Mouse (Mus musculus): Measurements from ENCODE around the gene B4galnt3. TPM values are rescaled to one million over a fixed set of nuclear protein-coding genes. Genes with fewer than 3 reads are reported as not detected.

The B4galnt3 gene
- polyA plus RNA-seq, 1 experiment: not detected

- Histone ChIP-seq H3K4me3 (ENCODE audit: insufficient read depth, low read length) (no peak overlapping the region), H3K4me1 (ENCODE audit: control insufficient read depth, insufficient read depth, low read length) (no peaks in the 10 kb centered on the region), H3K27ac (ENCODE audit: insufficient read depth, low read length) (no peak overlapping the region)
- TF ChIP-seq POLR2A (IDR thresholded peaks at IDR 0.05; ENCODE audit: low read depth, low read length): no peak
- TF ChIP-seq CTCF (IDR thresholded peaks at IDR 0.05; ENCODE audit: borderline replicate concordance, insufficient read depth, low read length): no peak
Observed at GRCm38 (mm10) chr6:120167574-120167973, 126.8 kb downstream of the B4galnt3 start.

DNA sequence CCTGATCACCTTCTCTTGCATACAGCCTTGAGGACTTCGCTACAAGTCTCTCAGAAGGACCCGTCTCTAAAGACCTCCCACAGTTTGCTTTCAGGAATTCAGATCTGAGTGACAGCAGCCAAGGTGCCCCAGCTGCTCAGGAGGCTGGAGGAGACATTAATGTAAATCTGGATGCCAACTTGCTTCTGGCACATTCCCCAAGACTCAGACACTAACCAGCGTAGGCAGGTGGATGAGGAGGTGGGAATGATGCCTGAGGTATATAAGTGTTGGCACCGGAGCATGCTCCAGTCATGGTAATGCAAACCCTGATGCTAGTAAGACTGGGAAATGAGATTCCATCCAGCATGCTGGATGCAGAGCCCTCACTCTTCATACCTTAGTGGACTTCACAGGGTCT lies 129.6 kb downstream of the B4galnt3 start:
- Histone ChIP-seq H3K4me3 (ENCODE audit: insufficient read depth, low read length) (no peak overlapping the region), H3K4me1 (ENCODE audit: control insufficient read depth, insufficient read depth, low read length) (no peaks in the 10 kb centered on the region), H3K27ac (ENCODE audit: insufficient read depth, low read length) (no peak overlapping the region)
- TF ChIP-seq POLR2A (IDR thresholded peaks at IDR 0.05; ENCODE audit: low read depth, low read length) (no peak), CTCF (IDR thresholded peaks at IDR 0.05; ENCODE audit: borderline replicate concordance, insufficient read depth, low read length) (no peak)

DNA sequence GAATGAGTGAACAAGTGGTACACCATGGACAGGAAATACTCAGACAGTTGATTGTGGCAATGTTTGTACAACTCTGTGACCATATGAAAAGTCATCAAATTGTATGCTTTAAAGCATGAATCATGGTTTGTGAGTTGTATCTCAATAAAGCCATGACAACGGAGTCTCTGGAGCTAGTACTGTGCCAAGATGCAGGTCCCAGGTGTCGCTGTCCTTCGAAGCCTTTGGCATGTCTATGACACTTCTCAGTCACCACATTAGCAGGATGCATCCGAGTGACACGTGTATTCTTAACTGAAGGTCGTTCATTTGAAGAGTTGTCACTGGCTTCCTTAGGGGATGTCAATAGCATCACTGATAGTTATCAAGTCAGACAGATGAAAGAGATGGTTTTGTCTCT lies 131.4 kb downstream of the B4galnt3 start:
- H3K4me1 ChIP-seq (ENCODE audit: control insufficient read depth, insufficient read depth, low read length): peaks cover 3% of the 10 kb centered on the region; the same call in 1 of the 2 replicates
- TF ChIP-seq CTCF (IDR thresholded peaks at IDR 0.05; ENCODE audit: borderline replicate concordance, insufficient read depth, low read length) (no peak), POLR2A (IDR thresholded peaks at IDR 0.05; ENCODE audit: low read depth, low read length) (no peak)
- no peak overlapping the region for H3K27ac ChIP-seq (ENCODE audit: insufficient read depth, low read length)
- no peak overlapping the region for H3K4me3 ChIP-seq (ENCODE audit: insufficient read depth, low read length)

DNA sequence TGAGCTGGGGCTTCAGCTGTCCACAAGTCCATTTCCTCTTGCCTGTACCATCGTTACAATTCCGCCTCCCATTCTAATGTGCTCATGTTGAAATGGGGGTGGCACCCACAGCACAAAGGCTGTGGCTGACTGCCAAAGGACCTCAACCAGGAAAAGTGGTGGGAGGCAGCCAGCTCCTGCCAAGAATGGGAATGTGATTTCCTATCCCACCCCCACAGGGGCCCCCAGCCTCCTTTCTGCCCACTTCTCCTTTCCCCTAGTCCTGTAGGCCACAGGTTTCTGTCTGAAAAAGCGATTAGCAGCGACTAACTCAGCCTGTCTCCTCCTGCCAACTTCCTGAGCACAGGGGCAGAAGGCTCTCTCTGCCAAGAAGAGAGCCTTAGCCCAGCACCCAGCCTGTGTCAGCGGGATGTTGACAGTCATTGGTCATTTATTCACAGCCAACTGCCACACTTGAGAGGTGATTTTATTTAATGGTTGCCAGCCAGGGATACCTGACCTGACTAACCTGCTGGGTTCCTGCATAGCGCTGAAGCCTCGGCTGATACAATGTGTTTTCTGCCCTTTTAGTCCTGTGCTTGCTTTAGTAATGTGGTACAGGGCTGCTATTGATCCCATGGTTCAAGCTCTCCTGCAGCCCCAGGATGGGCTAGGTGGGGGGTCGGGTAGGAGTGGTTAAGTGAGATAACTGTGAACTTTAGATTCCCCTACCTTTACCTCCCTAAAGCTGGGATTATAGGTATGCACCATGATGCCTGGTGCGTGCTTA lies 135.0 kb downstream of the B4galnt3 start:
- no peak for TF ChIP-seq CTCF (IDR thresholded peaks at IDR 0.05; ENCODE audit: borderline replicate concordance, insufficient read depth, low read length)
- TF ChIP-seq POLR2A (IDR thresholded peaks at IDR 0.05; ENCODE audit: low read depth, low read length): no peak
- Histone ChIP-seq H3K27ac (ENCODE audit: insufficient read depth, low read length) (no peak overlapping the region), H3K4me3 (ENCODE audit: insufficient read depth, low read length) (no peak overlapping the region), H3K4me1 (ENCODE audit: control insufficient read depth, insufficient read depth, low read length) (peaks cover 9% of the 10 kb centered on the region)

GRCm38 (mm10) chr6:120157479-120157878 lies 136.9 kb downstream of the B4galnt3 start:
- TF ChIP-seq CTCF (IDR thresholded peaks at IDR 0.05; ENCODE audit: borderline replicate concordance, insufficient read depth, low read length): no peak
- TF ChIP-seq POLR2A (IDR thresholded peaks at IDR 0.05; ENCODE audit: low read depth, low read length): no peak
- Histone ChIP-seq H3K27ac (ENCODE audit: insufficient read depth, low read length) (no peak overlapping the region), H3K4me1 (ENCODE audit: control insufficient read depth, insufficient read depth, low read length) (peaks cover 9% of the 10 kb centered on the region), H3K4me3 (ENCODE audit: insufficient read depth, low read length) (no peak overlapping the region)

DNA sequence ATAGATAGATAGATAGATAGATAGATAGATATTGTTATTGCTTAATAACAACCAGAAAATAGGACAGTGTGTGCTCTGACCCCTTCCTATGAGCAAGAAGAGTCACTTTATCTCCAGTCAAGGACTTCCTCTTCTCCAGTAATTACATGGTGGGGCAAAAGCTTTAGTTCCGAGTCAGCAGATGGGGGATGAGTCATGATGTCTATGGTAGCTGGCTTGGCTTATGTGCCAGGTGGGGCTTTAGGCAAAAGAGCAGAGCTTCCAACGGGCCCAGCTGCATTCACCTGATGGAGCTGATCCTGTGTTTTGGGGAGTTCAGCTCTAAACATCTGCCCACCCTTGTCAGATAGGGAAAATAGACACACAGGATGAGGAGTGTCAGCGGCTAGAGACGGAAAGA lies 138.8 kb downstream of the B4galnt3 start:
- TF ChIP-seq CTCF (IDR thresholded peaks at IDR 0.05; ENCODE audit: borderline replicate concordance, insufficient read depth, low read length) (no peak), POLR2A (IDR thresholded peaks at IDR 0.05; ENCODE audit: low read depth, low read length) (no peak)
- H3K27ac ChIP-seq (ENCODE audit: insufficient read depth, low read length): no peak overlapping the region
- no peak overlapping the region for H3K4me3 ChIP-seq (ENCODE audit: insufficient read depth, low read length)
- peaks cover 9% of the 10 kb centered on the region for H3K4me1 ChIP-seq (ENCODE audit: control insufficient read depth, insufficient read depth, low read length)

DNA sequence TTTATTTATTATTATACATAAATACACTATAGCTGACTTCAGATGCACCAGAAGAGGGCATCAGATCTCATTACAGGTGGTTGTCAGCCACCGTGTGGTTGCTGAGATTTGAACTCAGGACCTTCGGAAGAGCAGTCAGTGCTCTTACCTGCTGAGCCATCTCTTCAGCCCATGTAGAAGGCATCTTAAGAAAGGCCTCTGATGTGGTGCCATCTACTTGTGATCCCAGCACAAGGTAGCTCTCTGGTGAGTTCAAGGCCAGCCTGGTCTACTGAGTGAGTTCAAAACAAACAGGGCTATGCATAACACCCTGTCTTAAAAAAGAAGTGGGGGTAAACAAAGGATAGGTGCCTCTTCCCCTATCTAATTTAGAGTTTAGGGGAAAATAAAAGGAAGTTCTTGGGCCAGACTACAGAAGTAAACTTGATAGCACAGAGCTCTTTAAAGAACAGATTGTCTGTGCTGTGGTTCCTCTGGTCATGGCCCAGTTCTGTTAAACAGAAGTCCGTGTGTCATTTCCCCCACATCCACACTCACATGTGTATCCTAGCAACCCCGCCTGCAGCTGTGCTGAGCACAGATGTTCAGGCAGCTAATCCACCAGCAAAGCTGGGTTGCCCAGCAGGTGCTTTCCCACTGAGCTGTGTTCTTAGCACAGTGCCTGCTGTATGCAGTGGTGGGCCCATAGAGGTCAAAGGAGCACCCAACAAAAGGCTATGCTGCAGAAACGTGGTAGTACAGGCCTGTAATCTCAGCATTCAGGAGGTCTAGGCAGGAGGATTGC lies 139.6 kb downstream of the B4galnt3 start:
- peaks cover 9% of the 10 kb centered on the region for H3K4me1 ChIP-seq (ENCODE audit: control insufficient read depth, insufficient read depth, low read length)
- no peak for TF ChIP-seq CTCF (IDR thresholded peaks at IDR 0.05; ENCODE audit: borderline replicate concordance, insufficient read depth, low read length)
- no peak for TF ChIP-seq POLR2A (IDR thresholded peaks at IDR 0.05; ENCODE audit: low read depth, low read length)

More for the DNA sequence above, 139.6 kb downstream of the B4galnt3 start:
- Histone ChIP-seq H3K27ac (ENCODE audit: insufficient read depth, low read length) (no peak overlapping the region), H3K4me3 (ENCODE audit: insufficient read depth, low read length) (no peak overlapping the region)

Other genes with a start within 250 kb of the B4galnt3 start
- gene Ninj2, start 201.2 kb downstream of the B4galnt3 start, polyA plus RNA-seq (2011; ENCODE audit: insufficient read length, low read depth, missing spikeins): not detected in 2 replicates
- not detected in 2 replicates for gene D330020A13Rik, start 195 bp downstream of the B4galnt3 start, polyA plus RNA-seq (2011; ENCODE audit: insufficient read length, low read depth, missing spikeins)
- 45.3 and 51.6 TPM in 2 replicates for gene Kdm5a, start 69.6 kb upstream of the B4galnt3 start, polyA plus RNA-seq (2011; ENCODE audit: insufficient read length, low read depth, missing spikeins)
- 9.2 and 10.0 TPM in 2 replicates for gene Ccdc77, start 69.8 kb upstream of the B4galnt3 start, polyA plus RNA-seq (2011; ENCODE audit: insufficient read length, low read depth, missing spikeins)
- 11.7 and 13.3 TPM in 2 replicates for gene Il17ra, start 168.7 kb upstream of the B4galnt3 start, polyA plus RNA-seq (2011; ENCODE audit: insufficient read length, low read depth, missing spikeins)
- 0.11 TPM in 1 of 2 replicates, not detected in the other for gene Tmem121b, start 199.2 kb upstream of the B4galnt3 start, polyA plus RNA-seq (2011; ENCODE audit: insufficient read length, low read depth, missing spikeins)
- gene Hdhd5, start 236.8 kb upstream of the B4galnt3 start, polyA plus RNA-seq (2011; ENCODE audit: insufficient read length, low read depth, missing spikeins): 8.5 and 10.9 TPM in 2 replicates